Mouse (Mus musculus) G1E (cell line): ENCODE measurements around the gene Canx. TPM values are rescaled to one million over a fixed set of nuclear protein-coding genes. Genes with fewer than 3 reads are reported as not detected.
"Not testable (repeated sequence)": the region's sequence is repeated elsewhere in the genome, so short reads cannot be mapped to it uniquely, and the experiment has no call there.

Experiments used
- ATAC-seq: 2 replicates; pipeline ENCODE4 v1.8.0; 2016; ENCODE audit warnings: mild to moderate bottlenecking; ENCODE audit not compliant: insufficient number of reproducible peaks, poor library complexity, low FRiP score, severe bottlenecking; ENCODE audit errors: extremely low read depth
- DNase-seq: peaks from one replicate; pipeline ENCODE4 v3.0.0; 2012; ENCODE audit warnings: low spot score
- H3K27me3 ChIP-seq: 2 replicates; pipeline ENCODE4 v1.6.1; 2012; ENCODE audit warnings: mild to moderate bottlenecking, low read length, inconsistent platforms; ENCODE audit not compliant: insufficient read depth
- H3K36me3 ChIP-seq: replicated peaks from 2 replicates; pipeline ENCODE3; 2012; ENCODE audit warnings: mild to moderate bottlenecking, inconsistent platforms
- H3K4me1 ChIP-seq: 2 replicates; pipeline ENCODE4 v1.6.1; 2012; ENCODE audit warnings: low read depth, low read length, inconsistent platforms, mixed read lengths; ENCODE audit not compliant: insufficient read depth
- H3K4me3 ChIP-seq: 2 replicates; pipeline ENCODE4 v1.5.1; 2012; ENCODE audit warnings: low read depth, mild to moderate bottlenecking, inconsistent platforms, low read length, moderate library complexity, mixed read lengths
- H3K9me3 ChIP-seq: replicated peaks from 2 replicates; pipeline ENCODE4 v1.6.1; 2012; ENCODE audit warnings: inconsistent platforms
- CTCF ChIP-seq: IDR thresholded peaks from 2 replicates; pipeline ENCODE4 v1.5.1; 2012; ENCODE audit warnings: low read depth, low read length, inconsistent platforms, mixed read lengths
- GATA1 ChIP-seq: IDR thresholded peaks from 2 replicates; pipeline ENCODE4 v1.6.1; 2012; ENCODE audit warnings: borderline replicate concordance, low read length, inconsistent platforms, mixed read lengths
- GATA2 ChIP-seq: IDR thresholded peaks from 2 replicates; pipeline ENCODE4 v1.6.1; 2012; ENCODE audit warnings: low read depth, low read length, inconsistent platforms, borderline replicate concordance
- POLR2AphosphoS5 ChIP-seq: IDR thresholded peaks from 2 replicates; pipeline ENCODE4 v1.6.1; 2012; ENCODE audit warnings: low read depth, low read length, inconsistent platforms; ENCODE audit not compliant: insufficient replicate concordance
- TAL1 ChIP-seq: conservative IDR thresholded peaks from 2 replicates; pipeline ENCODE4 v1.6.1; 2012; ENCODE audit warnings: low read depth, low read length, inconsistent platforms, mixed read lengths
- polyA plus RNA-seq: library from polyadenylated mRNA; stranded (reverse); fragments of >175 nt; gene quantifications from 2 replicates; pipeline ENCODE4 v1.2.3, GENCODE M21; 2012
- total RNA-seq, 2 experiments: library from RNA; stranded (forward) in 1 of 2; stranded (reverse) in 1 of 2; fragments of 200-1000 nt in 1 of 2; fragments of >200 nt in 1 of 2; fragmentation: Nextera tagmentation in 1 of 2; gene quantifications; 2 replicates each; pipeline ENCODE4 v1.2.3; 2014 to 2017

Canx gene
- total and polyA plus RNA-seq, 3 experiments: 61.0 to 558 (median 369) TPM

DNA sequence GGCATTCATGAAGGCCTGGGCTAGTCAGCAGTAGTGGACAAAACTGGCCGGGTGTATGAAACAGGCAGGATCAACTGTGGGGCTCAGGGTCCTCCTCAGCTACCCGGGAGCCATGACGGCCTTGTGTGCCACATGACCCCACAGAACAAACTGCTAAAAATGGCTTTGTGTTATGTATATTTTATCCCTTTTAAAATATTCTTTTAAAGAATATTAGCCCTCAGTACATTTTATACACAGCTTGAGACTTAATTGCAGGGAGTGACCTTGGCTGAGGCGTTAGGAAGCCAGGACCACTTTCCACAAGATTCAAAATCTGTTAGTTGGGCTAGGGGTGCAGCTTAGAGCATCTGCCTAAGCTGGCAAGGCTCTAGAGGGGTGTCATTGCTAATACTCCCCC is 45.5 kb upstream of the Canx start:
- ATAC-seq (no peak), DNase-seq (peak; percentile 32)
- peaks cover 46% of the 10 kb centered on the region for H3K4me1 ChIP-seq
- no peaks in the 10 kb centered on the region for H3K36me3 ChIP-seq
- no peak for TF ChIP-seq TAL1
- TF ChIP-seq CTCF: no peak
- no peak for TF ChIP-seq GATA2
- no peak for TF ChIP-seq POLR2AphosphoS5
- no peak for TF ChIP-seq GATA1
- peak overlapping the region; percentile 44; the same call in 1 of the 2 replicates for H3K4me3 ChIP-seq
- H3K9me3 ChIP-seq: no peaks in the 10 kb centered on the region
- peaks cover 2% of the 10 kb centered on the region; the same call in 1 of the 2 replicates for H3K27me3 ChIP-seq

DNA sequence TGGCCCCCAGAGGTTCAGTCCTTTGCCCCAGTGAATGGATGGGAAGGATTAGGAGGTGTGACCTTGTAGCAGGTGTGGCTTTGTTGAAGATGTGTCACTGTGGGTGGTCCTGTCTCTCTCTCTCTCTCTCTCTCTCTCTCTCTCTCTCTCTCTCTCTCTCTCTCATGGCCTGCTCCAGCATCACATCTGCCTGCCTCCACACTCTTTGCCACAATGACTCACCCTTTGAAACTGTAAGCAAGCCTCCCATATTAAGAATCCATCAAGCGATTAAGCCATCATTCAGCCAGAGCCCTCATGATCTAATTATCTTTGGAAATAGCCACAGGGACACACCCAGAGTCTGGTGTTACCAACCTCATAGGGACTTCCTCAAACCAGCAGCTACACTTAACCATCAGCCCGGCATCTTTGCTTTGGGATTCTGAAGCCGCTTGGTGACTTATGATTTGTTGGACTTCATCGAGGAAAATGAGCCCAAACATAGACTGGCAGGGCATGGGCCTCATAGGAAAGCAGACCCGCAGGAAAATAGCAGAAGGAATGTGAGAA is 44.0 kb upstream of the Canx start:
- peak; percentile 14 for DNase-seq

DNA sequence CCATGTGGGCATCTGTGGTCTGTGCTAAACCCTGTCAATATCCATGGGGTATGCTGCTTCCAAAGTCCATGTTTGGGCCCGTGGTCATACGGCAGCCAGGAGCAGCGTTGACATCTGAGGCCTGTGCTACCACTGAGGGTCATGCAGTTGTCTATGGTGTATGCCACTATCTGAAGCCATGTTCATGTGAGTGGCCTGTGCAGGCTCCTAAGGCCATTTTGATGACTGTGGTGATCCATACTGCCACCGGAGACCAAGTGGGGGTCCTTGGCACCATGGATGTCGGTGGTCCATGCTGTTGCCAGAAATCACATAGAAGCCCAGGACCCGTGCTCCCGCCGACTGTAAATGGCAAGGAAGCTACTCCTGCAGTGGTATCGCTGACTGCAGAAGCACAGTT is 42.1 kb upstream of the Canx start:
- no peak for DNase-seq
- no peak overlapping the region for H3K4me3 ChIP-seq
- no peak for ATAC-seq
- H3K4me1 ChIP-seq: peaks cover 54% of the 10 kb centered on the region
- no peaks in the 10 kb centered on the region for H3K9me3 ChIP-seq
- H3K27me3 ChIP-seq: peaks cover 10% of the 10 kb centered on the region
- H3K36me3 ChIP-seq: no peaks in the 10 kb centered on the region
- TF ChIP-seq GATA2 (no peak), POLR2AphosphoS5 (no peak), GATA1 (no peak), TAL1 (no peak), CTCF (no peak)

More for the DNA sequence above, 44.0 kb upstream of the Canx start:
- Histone ChIP-seq H3K36me3 (no peaks in the 10 kb centered on the region), H3K9me3 (no peaks in the 10 kb centered on the region), H3K27me3 (peaks cover 2% of the 10 kb centered on the region; the same call in 1 of the 2 replicates), H3K4me1 (peaks cover 51% of the 10 kb centered on the region), H3K4me3 (no peak overlapping the region)
- no peak for ATAC-seq
- no peak for TF ChIP-seq GATA1
- TF ChIP-seq TAL1: no peak
- TF ChIP-seq GATA2: no peak
- no peak for TF ChIP-seq CTCF
- TF ChIP-seq POLR2AphosphoS5: no peak

DNA sequence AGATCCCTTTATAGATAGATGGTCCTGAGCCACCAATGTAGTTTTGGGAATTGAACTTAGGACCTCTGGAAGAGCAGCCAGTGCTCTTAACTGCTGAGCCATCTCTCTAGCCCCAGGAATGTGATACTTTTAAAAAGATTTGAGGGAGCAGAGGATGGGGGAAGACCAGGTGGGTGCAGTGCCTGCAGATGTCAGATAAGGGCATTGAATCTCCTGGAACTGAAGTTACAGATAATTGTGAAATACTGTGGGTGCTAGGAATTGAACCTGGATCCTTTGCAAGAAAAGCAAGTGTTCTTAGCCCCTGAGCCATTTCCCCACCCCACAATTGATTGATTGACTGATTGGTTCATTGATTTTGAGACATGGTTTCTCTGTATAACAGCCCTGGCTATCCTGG is 39.8 kb upstream of the Canx start:
- no peak for ATAC-seq
- DNase-seq: no peak
- H3K4me3 ChIP-seq: no peak overlapping the region
- no peak for TF ChIP-seq GATA1
- no peak for TF ChIP-seq GATA2
- TF ChIP-seq TAL1: 0 out of 2 replicates have a peak, but pooled peaks have one; percentile 15
- TF ChIP-seq CTCF: no peak
- no peaks in the 10 kb centered on the region for H3K36me3 ChIP-seq
- H3K27me3 ChIP-seq: peaks cover 22% of the 10 kb centered on the region
- H3K9me3 ChIP-seq: no peaks in the 10 kb centered on the region
- H3K4me1 ChIP-seq: peaks cover 43% of the 10 kb centered on the region

DNA sequence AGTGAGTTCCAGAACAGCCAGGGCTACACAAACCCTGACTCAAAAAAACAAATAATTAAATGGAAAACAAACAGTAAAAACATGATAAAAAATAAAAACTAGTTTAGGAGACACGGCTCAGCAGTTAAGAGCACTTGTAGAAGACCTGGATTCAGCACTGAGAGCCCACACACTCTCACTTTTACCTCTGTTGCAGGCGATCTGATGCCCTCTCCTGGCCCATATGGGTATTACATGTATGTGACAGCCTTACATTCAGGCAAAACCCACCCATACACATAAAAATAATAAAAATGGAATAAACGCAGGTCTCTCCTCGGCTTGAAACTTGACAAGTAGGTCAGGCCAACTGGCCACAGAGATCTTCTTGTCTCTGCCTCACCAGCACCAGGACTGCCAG is 39.1 kb upstream of the Canx start:
- H3K4me1 ChIP-seq: peaks cover 40% of the 10 kb centered on the region
- no peak overlapping the region for H3K4me3 ChIP-seq
- peaks cover under 1% of the 10 kb centered on the region; the same call in 1 of the 2 replicates for H3K9me3 ChIP-seq
- H3K36me3 ChIP-seq: no peaks in the 10 kb centered on the region
- TF ChIP-seq CTCF (peak; percentile 78), GATA1 (no peak)
- ATAC-seq: no peak
- peaks cover 23% of the 10 kb centered on the region for H3K27me3 ChIP-seq
- DNase-seq: peak; percentile 42

DNA sequence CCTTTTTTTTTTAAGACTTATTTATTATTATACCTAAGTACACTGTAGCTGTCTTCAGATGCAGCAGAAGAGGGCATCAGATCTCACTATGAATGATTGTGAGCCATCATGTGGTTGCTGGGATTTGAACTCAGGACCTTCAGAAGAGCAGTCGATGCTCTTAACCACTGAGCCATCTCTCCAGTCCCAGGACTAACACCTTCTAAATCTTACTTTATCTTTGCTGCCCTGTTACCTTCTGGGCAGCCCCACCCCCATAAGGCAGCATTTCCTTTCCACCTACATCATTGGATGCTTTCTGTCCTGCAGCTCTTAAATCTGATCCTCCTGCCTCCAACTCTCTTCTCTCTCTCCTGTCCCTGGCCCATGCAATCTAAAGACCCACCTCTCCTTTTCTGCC is 35.8 kb upstream of the Canx start:
- not testable (repeated sequence) for DNase-seq, ATAC-seq, H3K4me3 ChIP-seq, H3K9me3 ChIP-seq, H3K36me3 ChIP-seq
- peaks cover 31% of the 10 kb centered on the region for H3K4me1 ChIP-seq
- H3K27me3 ChIP-seq: peaks cover 47% of the 10 kb centered on the region
